Mouse (Mus musculus): ENCODE data around the gene Lime1.
A peak's percentile ranks its signal among the peaks of the same experiment; 100 is the strongest.

Lime1 gene

DNA sequence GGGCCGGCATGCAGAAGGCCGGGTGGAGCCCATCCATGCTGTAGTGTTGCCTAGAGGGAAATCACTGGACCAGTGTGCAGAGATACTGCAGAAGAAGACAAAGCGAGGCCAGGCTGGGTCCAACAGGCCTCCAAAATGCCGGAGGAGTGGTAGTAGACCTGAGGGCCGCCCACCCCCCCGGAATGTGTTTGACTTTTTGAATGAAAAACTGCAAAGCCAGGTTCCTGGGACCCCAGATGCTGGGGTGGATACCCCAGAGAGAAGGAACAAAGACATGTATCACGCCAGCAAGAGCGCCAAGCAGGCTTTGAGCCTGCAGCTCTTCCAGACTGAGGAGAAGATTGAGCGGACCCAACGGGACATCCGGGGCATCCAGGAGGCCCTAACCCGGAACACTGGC, at the start of gene Lime1:
Gene Lime1, plus strand, starts transcription at position 301 of the 400 bp plus-strand sequence.
- DNase-seq, result no peak

DNA sequence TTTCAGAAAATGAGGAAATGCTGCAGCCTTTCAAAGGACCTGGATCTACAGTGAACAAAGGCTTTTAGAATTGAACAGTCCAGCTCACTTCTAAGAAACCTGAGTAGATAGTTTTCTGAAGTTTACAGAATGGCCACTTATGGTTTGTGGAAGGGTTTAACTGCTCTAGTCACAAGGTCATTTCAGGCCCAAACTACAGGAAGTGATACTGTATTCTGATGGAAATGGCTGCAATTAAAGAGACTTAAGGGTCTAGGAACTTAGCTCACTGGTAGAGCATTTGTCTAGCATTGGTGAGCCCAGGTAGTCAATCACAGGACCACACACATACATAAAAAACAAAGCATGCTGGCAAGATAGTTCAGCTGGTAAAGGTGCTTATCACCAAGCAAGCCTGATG, 47.3 kb upstream of the Lime1 start:
- no peak for DNase-seq

DNA sequence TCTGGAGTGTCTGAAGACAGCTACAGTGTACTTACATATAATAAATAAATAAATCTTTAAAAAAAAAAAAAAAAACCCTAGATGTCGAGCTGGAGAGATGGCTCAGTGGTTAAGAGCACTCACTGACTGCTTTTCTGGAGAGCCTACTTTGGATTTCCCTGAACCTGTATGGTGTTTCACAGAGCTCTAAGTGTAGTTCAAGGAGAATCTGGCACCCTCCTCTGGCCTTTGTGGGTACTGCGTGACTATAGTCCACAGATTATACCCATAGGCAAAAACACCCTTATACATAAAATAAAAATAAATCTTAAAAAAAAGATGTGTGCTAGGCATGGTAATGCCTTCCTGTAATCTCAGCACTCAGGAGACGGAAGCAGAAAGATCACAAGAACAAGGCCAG, 45.9 kb upstream of the Lime1 start:
- DNase-seq, result peak; percentile 83

DNA sequence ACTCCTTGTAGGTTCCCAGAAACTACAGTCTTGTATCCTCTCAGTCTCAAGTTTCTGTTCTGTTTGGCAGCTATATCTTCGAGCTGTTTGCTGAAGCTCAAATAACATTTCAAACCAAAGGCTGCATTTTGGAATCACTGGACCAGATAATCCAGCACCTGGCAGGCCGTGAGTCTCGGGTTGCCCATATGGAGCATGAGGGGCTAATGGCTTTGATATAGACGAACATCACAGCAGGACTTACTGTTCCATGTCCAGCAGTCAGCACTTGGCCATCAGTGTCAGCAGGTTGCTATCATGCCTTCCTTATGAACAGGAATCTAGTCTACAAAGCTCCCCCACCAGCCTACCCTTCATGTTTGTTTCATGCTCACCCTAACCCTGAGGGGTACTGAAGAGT, 39.5 kb upstream of the Lime1 start:
- no peak for DNase-seq

DNA sequence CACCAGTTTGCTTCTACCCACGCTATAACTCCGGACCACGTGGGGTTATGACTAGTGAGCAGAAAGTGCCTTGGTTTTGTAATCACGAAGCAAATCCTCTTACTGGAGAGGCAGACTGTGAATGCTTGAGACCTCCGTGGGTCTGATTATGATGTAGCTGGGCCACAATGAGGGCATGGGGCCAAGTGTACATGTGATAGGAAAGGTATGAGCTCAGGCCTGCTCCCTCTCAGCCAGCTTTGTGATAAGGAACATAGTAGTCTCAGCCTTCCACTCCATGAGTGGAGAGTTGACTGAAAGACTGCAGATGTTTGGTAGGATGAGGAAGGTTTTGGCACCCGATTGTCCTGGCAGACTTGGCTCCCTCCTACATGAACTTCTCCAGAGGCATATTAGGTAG, 37.1 kb upstream of the Lime1 start:
- no peak for DNase-seq

DNA sequence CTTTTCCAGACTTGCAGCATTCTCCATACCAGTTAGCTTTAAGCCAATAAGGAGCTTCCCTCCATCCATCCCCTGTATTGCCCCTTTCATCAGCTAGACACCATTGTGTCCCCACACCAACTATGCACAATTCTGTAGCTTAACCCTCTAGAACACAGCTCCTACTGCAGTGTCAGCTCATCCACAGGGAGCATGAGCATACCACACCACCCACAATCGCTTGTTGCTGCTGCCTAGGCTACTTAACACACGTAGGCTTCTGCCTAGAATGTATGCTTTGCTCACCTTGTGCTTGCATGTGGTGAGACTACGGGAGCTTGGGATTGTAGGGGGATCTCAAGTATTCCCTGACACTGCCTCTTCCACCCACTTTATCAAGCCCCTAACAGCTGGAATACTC, 23.1 kb upstream of the Lime1 start:
- DNase-seq, result no peak

DNA sequence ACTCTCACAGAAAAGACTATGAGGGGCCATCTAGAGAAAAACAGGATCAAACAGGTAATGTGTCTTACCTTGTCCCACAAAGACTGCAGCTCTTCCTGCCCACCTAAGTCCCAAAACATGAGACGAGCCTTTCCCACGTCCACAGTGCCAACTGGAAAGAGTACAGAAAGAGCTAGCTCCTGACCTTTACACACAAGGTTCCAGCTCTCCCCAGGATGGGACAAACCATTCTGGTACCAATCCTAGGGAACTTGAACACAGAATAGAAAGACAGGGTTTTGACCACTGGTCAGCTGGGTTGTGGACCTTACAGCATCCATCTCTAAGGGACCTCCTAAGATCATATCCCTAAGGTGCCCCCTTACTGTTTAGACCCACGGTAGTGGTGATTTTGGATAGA, 15.9 kb upstream of the Lime1 start:
- no peak for DNase-seq

DNA sequence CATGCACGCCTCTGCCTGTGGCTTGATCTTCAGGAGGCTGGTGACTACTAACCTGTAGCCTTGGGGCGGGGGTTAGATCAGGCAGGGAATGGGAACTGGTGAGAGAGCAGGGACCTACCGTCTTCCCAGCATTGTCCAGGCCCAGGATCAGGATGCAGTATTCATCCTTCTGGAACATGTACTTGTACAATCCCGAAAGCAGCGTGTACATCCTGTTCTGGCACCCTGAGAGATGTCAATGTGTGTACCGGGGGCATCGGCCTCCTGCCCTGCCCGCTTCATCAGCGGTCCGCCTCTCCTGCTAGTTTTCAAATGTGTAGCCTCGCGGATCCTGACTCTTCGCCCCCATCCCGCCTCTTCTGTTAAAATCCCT, 15.4 kb upstream of the Lime1 start:
- DNase-seq, result no peak

DNA sequence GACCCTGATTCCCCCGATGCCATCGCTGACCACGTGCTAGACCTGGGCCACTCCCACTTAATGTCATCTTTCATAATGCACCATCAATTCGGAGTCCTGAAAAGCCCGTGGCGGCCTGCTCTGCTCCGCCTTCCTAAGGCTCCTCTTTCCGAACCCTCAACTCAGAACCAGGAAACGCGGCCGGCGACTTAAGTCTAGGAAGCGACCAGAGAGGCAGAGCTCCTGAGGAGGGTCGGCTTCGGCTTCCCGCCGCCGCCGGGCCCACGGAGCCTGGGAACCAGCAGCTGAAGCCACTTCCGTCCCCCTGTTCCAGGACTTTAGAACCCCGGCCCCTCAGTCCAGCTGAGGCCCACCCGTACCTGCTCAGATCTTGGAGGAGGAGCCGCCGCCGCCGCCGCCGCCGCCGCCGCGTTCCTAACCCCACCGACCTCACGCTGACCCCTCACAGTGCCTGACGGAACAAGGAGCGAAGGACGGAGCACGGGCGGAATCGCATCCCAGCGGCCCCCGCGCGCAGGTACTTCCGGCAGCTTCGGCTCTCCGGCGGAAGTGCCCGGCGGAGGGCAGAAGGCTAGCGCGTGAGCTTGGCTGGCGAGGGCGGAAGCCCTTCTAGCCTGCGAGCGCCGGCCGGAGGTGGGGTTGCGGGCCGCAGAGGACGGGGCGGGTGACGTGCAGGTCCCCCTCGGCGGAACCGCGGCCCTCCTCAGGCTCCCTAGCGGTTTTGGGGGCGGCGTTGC, 14.8 kb upstream of the Lime1 start, which contains the start of the genes Zgpat and Arfrp1:
Gene Zgpat, plus strand, starts transcription at position 69 of the 737 bp plus-strand sequence.
Gene Arfrp1, minus strand, starts transcription at position 545 of the 737 bp plus-strand sequence.
- DNase-seq, result peak; percentile 92

DNA sequence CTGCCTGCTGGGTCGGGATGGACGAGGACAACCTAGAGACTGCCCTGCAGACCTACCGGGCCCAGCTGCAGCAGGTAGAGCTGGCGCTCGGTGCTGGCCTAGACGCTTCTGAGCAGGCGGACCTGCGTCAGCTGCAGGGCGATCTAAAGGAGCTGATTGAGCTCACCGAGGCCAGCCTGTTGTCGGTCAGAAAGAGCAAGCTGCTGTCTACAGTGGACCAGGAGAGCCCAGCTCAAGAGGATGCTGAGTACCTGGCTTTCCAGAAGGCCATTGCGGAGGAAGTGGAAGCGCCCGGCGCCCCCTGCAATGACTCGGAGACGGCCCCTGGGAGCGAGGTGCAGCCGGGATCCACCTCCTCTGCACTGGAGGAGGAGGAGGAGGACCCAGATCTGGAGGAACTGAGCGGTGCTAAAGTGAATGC, 14.2 kb upstream of the Lime1 start:
- DNase-seq, result no peak

DNA sequence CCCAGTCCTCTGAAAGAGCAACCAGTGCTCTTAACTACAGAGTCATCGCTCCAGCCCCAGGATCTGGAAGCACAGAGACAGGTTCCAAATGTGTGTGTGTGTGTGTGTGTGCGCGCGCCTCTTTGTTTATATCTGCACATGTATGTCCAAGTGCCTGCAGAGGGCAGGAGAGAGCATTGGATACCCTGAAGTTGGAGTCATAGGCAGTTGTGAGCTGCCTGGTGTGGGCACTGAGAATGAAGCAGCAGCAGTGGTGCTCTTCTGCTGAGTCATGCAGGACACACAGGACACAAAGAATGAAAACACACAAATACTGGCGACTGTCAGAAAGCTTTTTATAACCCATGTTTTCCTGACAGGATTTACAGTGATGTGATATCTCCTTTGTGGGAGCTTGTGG, 9.9 kb upstream of the Lime1 start:
- no peak for DNase-seq

DNA sequence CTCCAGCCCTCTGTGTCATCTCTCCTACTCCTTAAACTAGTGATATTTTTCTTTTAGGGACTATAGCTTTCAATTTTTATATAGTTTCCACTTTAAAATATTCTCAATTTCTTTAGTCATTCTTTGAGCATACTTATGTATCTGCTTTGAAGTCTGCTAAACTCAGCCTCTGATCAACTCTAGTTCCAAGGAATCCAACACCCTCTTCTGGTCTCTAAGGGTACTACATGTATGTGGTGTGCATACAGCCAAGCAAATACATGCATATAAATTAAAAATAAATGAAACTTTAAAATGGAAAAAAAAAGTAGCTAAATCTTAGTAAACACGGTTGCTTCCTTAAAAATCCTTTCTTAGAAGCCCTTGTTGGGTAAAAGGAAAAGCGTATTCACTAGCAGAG, 4.1 kb upstream of the Lime1 start:
- DNase-seq, result no peak

DNA sequence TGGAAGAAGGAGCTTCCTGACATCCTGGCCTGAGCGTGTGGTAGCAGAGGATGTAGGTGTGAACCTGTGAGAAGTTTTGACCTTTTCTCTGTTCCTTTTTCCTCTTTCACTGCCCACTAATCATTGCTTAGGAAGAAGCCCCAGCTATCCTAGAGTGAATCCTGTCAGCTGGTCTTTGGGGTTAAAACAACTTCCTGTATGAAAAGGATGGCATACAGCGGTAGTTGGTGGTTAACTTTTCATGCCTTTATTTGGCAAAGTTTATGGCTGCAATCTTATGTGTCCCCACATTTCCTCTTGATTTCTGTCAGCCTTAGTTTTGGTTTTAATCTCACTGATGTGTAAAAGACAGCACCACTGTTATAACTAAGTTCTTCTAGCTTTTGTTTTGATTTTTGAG, 2.6 kb upstream of the Lime1 start:
- DNase-seq, result no peak

DNA sequence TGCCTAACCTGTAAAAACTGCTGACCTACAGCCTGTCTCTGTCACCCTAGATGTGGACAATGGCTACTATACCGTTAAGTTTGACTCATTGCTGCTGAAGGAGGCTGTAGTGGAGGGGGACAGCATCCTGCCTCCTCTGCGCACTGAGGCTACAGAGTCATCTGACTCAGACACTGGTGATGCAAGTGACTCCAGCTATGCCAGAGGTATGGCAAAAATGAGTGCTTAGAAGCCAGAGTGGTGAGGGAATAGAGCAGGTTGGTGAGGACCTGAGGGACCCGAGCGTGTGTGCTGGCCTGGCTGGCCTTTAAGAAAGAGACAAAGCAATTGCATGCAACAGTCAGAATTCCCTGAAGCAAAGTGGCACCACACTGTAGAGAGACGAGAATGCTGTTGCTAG, 1.2 kb upstream of the Lime1 start:
- DNase-seq, result no peak

DNA sequence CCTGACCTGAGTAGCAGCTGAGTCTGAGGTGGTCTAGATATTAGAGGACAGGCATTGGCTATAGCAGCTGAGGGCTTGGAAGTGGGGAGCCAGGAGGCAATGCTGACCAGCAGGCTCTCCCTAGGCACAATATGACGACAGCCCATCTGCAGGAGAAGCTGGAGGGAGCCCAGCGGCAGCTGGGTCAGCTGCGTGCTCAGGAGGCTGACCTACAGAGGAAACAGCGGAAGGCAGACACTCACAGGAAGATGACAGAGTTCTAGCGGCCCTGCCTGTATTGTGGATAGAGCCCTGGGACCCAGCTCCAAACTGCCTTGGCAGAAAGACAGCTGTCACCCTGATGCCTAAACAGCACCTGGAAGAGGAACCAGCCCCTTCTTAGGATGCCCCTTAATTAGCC, 373 bp downstream of the Lime1 start:
- DNase-seq, result no peak

DNA sequence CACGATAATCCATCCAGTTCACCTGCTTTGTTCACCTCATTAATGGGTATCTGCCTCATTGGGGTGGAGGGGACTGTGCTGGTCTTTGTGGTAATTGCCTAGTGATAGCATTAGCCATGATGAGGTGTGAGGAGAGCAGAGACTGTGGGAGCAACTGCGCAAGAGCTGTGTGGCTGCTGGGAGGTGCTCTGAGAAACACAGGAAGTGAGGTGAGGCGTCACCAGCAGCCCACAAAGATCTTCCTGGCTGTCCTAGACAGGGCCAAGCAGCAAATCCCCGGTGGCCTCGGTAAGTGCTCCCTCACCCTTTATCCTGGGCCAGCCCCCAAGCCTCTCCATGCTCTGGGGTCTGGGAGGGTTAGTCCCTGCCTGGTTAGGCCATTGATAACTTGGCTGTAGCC, 1.2 kb downstream of the Lime1 start:
- no peak for DNase-seq

DNA sequence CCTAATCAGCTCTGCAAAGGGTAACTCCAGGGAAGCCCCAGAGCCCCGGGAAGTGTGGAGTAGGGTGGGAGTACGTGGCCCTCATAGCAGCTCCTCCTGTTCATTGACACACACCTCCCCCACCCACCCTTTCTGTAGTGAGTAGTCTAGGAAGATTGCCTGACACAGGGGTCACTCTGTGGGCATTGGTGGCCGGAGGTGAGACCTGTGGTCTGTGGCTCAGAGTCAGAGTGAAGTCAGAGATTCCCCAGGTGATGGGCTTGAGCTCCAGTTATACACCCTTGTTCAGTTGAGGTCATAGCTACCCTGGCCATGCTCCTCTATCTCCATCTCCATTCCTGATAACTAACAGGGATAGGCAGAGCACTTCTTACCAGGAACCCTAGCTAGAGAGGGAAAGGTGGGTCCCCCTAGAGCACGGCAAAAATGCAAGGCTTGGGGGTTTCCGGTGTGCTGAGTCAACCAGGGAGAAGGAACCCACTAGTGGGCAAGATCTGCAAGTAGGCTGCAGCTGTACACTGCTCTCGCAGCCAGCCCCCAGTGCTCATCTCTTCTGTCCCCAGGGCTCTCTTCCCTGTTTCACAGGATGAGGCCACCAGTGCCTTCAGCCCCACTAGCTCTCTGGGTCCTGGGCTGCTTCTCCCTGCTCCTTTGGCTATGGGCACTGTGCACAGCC, 1.9 kb downstream of the Lime1 start:
- no peak for DNase-seq

DNA sequence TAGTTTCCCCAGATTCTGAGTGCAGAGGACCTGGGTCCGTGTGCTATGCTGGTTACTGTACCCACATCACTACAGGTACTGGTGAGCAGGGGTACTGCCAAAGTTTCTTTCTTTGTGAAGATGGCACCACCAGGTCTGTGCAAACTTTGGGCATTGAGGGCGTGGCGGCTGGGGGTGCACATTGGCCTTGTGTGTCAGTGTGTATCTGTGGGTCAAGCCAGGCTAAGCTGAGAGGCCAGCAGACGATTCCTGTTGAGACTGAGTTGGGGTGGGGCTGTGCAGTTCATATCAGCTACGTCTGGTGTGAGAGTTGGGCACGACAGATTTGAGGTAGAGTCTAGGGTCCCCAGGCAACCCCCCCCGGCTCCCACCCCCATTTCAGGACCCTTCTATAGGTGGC, 4.6 kb downstream of the Lime1 start:
- DNase-seq, result no peak

DNA sequence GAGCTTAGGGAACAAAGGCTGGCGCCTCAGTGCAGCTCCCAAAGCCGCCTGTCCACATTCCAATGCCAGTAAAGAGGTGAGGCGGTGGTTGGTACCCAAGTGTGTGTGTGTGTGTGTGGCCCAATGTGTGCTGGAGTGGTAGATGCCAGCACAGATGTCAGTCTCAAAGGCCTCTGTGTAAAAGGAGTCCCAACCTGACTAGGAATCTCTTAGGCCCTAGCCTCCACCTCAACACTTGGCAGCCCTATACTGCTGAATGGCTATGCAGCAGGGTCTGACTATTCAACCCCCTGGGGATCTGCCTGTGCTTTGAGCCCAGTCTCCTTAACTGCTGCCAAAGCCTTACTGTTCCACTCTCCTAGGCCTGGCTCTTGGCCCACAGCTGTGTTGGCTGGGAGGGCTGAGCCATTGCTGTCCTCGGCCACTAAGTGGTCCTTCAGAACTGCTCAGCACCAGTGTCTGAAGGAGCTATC, 5.1 kb downstream of the Lime1 start:
- DNase-seq, result no peak

DNA sequence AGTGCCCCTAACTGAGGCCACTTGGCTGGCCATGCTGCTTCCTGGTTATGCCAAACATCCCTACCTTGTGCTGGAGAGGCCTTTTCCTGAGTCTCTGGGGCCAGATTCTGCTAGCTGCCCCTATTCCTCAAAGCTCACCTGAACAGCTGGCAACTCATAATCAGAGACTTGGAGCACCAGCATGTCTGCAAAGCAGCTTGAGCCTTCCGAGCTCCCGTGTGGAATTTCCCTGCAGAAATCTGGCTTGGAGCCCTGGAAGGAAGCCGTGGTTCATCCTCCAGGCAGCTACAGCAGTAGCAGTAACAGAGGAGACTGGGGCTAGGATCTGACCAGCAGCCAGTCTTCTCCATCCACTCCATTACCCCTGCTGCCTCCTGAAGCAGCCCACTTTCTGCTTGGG, 6.0 kb downstream of the Lime1 start:
- DNase-seq, result peak; percentile 18

DNA sequence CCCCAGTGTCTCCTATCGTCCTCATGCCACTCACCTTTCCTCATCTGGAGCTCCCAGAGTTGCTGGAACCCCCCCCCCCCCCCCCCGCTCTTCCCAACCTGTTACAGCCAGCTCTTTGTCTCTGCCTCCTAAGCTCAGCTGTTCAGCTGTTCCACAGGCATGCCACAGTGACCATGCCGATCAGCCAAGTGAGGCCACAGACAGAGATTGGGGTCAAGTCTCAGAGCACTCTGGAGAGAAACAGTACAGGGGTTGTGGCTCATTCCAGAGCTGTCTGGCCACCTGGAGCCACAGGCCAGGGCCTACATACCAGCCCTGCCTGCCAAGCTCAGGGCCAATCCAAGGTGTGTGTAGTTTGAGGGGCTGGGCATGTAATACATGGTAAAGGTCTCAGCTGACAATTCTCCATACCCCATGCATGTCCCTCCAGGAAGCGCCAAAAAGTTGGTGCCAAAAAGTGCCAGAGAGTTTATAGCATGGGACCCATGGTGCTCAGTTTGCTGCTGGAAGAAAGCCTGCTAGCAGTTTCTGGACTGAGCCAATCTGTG, 6.9 kb downstream of the Lime1 start:
- DNase-seq, result no peak

DNA sequence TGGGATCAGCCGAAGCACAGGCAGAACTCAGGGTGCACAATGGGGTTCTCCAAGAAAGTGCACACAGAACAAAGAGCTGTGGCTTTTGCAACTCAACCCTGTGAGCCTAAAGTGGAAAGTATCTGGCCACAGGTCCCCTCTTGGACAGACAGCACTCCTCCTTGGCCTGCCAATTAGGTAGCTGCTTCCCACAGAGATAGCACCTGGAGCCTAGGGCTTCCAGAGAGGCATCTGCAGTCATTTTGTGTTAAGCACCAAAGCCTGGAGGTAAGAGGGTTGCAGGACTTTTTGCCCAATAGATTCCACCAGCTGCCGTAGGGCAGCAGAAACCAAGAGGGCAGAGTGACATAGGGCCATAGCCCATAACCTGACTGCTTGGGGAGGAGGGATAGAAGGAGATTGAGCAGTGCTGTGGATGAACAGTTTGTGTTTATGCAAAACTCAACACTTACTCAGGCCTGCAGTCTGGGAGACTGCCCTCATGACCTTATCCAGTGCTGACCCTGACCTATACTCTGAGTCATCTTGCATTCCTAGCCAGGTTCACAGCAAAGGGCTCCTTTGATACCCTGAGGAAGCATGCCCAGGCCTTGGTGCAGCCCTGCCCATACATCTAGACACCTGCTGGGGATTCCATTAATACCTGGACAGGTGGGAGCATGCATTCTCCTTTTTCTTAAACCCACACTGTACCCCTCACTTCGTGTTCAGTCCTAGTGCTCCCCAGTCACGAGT, 10.4 kb downstream of the Lime1 start:
- DNase-seq, result no peak

DNA sequence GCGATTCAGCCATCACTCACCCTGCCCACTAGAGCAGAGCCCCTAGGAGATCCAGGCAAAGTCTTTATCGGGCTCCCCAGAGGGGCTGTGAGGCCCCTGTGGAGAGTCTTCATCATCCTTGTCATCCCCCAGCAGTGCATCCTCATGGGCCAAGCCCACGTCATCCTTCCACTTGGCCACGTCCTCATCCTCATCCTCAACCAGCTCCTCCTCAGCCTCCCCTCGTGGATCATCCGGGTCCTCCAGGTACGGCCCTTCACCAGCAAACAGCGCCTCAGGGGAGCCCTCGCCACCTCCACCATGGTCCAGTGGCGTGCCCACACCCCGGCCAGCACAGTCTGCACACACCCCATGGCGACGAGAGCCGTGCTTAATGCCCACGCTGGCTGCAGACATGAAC, 11.1 kb downstream of the Lime1 start:
- no peak for DNase-seq

DNA sequence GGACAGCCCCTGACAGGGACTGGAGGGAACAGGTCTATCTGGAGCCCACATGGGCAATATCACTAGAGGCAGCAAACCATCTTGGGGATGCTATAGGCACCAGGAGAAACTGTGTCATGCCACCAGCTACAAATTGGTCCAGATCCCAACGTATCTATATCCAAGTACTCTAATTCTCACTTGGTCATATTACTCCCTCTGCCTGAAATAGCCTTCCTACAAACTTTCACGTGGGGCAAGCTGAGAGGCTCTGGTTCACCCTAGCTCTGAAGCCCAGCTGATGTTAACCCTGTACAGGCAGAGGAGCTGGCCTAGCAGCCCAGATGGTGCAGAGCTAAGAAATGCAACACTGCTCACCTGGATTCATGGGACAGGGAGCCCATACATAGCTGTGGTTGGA, 11.7 kb downstream of the Lime1 start:
- DNase-seq, result no peak
